Mouse (Mus musculus): Measurements from ENCODE around the gene Hist1h2bk.
A peak's percentile ranks its signal among the peaks of the same experiment; 100 is the strongest.

Hist1h2bk gene

GRCm38 (mm10) chr13:22014411-22014845 lies 21.2 kb upstream of the Hist1h2bk start:
- DNase-seq (ENCODE audit: low spot score) = peak; percentile 55

GRCm38 (mm10) chr13:22015479-22016450 lies 19.9 kb upstream of the Hist1h2bk start:
- peak; percentile 91 for DNase-seq (ENCODE audit: low spot score)

- DNase-seq (ENCODE audit: low spot score) = no peak
Observed at GRCm38 (mm10) chr13:22019934-22020835, 15.5 kb upstream of the Hist1h2bk start.

- DNase-seq (ENCODE audit: low spot score) = peak; percentile 79
Observed at GRCm38 (mm10) chr13:22020901-22021339, 14.8 kb upstream of the Hist1h2bk start.

GRCm38 (mm10) chr13:22021581-22021980 lies 14.1 kb upstream of the Hist1h2bk start:
- DNase-seq (ENCODE audit: low spot score) = peak; percentile 21

GRCm38 (mm10) chr13:22022241-22022640 lies 13.4 kb upstream of the Hist1h2bk start:
- DNase-seq (ENCODE audit: low spot score) = peak; percentile 91

- DNase-seq (ENCODE audit: low spot score) = peak; percentile 89
Observed at GRCm38 (mm10) chr13:22026058-22027031, 9.3 kb upstream of the Hist1h2bk start.

- peak; percentile 95 for DNase-seq (ENCODE audit: low spot score)
Observed at GRCm38 (mm10) chr13:22028673-22029460, 6.8 kb upstream of the Hist1h2bk start.

GRCm38 (mm10) chr13:22029928-22030327 lies 5.7 kb upstream of the Hist1h2bk start:
- peak; percentile 75 for DNase-seq (ENCODE audit: low spot score)

- DNase-seq (ENCODE audit: low spot score) = peak; percentile 64
Observed at GRCm38 (mm10) chr13:22030493-22030892, 5.2 kb upstream of the Hist1h2bk start.

- DNase-seq (ENCODE audit: low spot score) = no peak
Observed at GRCm38 (mm10) chr13:22033741-22034442, 1.8 kb upstream of the Hist1h2bk start.

GRCm38 (mm10) chr13:22034443-22035266 lies 1.0 kb upstream of the Hist1h2bk start:
- peak; percentile 43 for DNase-seq (ENCODE audit: low spot score)

- peak; percentile 22 for DNase-seq (ENCODE audit: low spot score)
Observed at GRCm38 (mm10) chr13:22036149-22036956, 683 bp downstream of the Hist1h2bk start.

GRCm38 (mm10) chr13:22036986-22037385 lies 1.3 kb downstream of the Hist1h2bk start:
- no peak for DNase-seq (ENCODE audit: low spot score)

GRCm38 (mm10) chr13:22037415-22037814 lies 1.7 kb downstream of the Hist1h2bk start:
- DNase-seq (ENCODE audit: low spot score) = no peak

- no peak for DNase-seq (ENCODE audit: low spot score)
Observed at GRCm38 (mm10) chr13:22039364-22039763, 3.7 kb downstream of the Hist1h2bk start.

GRCm38 (mm10) chr13:22039951-22040463 lies 4.3 kb downstream of the Hist1h2bk start:
- no peak for DNase-seq (ENCODE audit: low spot score)

Measured in MN1 (cell line).